Mouse (Mus musculus) MEL (cell line): Measurements from ENCODE around the gene Adgre1. TPM values are rescaled to one million over a fixed set of nuclear protein-coding genes. Genes with fewer than 3 reads are reported as not detected.

Experiments used
- DNase-seq: peaks from one replicate; pipeline ENCODE4 v3.0.0; 2011; ENCODE audit warnings: low read depth, low spot score
- H3K27ac ChIP-seq: 2 replicates; pipeline ENCODE4 v1.5.1; 2012; ENCODE audit warnings: low read depth, mild to moderate bottlenecking, control low read depth, low read length, moderate library complexity; ENCODE audit not compliant: control insufficient read depth
- H3K27me3 ChIP-seq, 2 experiments: fragments of 150-350 bp in 1 of 2; sonication (generic) in 1 of 2; 2 replicates each; pipeline ENCODE4 v1.6.1; 2012; ENCODE audit warnings: low read length in 2 of 2, mild to moderate bottlenecking in 2 of 2, improper control_type of control experiment in 1 of 2, moderate library complexity in 1 of 2; ENCODE audit not compliant: insufficient read depth in 2 of 2, control insufficient read depth in 1 of 2
- H3K36me3 ChIP-seq, 2 experiments: 2 replicates each; pipeline ENCODE4 v1.6.1; 2012 to 2014; ENCODE audit warnings: low read length in 2 of 2, improper control_type of control experiment in 1 of 2, inconsistent platforms in 1 of 2, mild to moderate bottlenecking in 1 of 2; ENCODE audit not compliant: insufficient read depth in 2 of 2, control insufficient read depth in 1 of 2
- H3K4me1 ChIP-seq, 2 experiments: fragments of 150-350 bp in 1 of 2; sonication (generic) in 1 of 2; 2 replicates each; pipeline ENCODE4 v1.6.1; 2012; ENCODE audit warnings: low read length in 2 of 2, improper control_type of control experiment in 1 of 2, mild to moderate bottlenecking in 1 of 2; ENCODE audit not compliant: insufficient read depth in 2 of 2, control insufficient read depth in 1 of 2
- H3K4me3 ChIP-seq, 2 experiments: fragments of 150-350 bp in 1 of 2; sonication (generic) in 1 of 2; 2 replicates each; pipeline ENCODE4 v1.5.1; 2012; ENCODE audit warnings: low read depth in 2 of 2, low read length in 2 of 2, mild to moderate bottlenecking in 2 of 2, moderate library complexity in 2 of 2, control low read depth in 1 of 2, improper control_type of control experiment in 1 of 2; ENCODE audit not compliant: control insufficient read depth in 1 of 2, insufficient read depth in 1 of 2
- H3K79me2 ChIP-seq: 2 replicates; pipeline ENCODE4 v1.6.1; 2012; ENCODE audit warnings: mild to moderate bottlenecking, low read length, moderate library complexity; ENCODE audit not compliant: control insufficient read depth, poor library complexity, insufficient read depth
- H3K9ac ChIP-seq: 2 replicates; pipeline ENCODE4 v1.6.1; 2012; ENCODE audit warnings: low read depth, mild to moderate bottlenecking, control low read depth, low read length, moderate library complexity; ENCODE audit not compliant: control insufficient read depth, poor library complexity, severe bottlenecking
- H3K9me3 ChIP-seq: fragments of 150-350 bp; sonication (generic); replicated peaks from 2 replicates; pipeline ENCODE4 v1.6.1; 2012; ENCODE audit warnings: mild to moderate bottlenecking, low read length, improper control_type of control experiment, moderate library complexity; ENCODE audit not compliant: insufficient read depth
- CHD1 ChIP-seq: IDR thresholded peaks from 2 replicates; pipeline ENCODE4 v1.6.1; 2012; ENCODE audit warnings: low read depth, mild to moderate bottlenecking, inconsistent platforms, low read length, improper control_type of control experiment
- E2F4 ChIP-seq: IDR thresholded peaks from 2 replicates; pipeline ENCODE4 v1.6.1; 2011; ENCODE audit warnings: low read depth, low read length, improper control_type of control experiment, borderline replicate concordance
- GATA1 ChIP-seq: IDR thresholded peaks from 2 replicates; pipeline ENCODE4 v1.6.1; 2011; ENCODE audit warnings: low read depth, low read length, improper control_type of control experiment
- HCFC1 ChIP-seq: IDR thresholded peaks from 2 replicates; pipeline ENCODE4 v1.6.1; 2012; ENCODE audit warnings: low read depth, mild to moderate bottlenecking, inconsistent platforms, low read length, improper control_type of control experiment, moderate library complexity
- JUND ChIP-seq: IDR thresholded peaks from 2 replicates; pipeline ENCODE4 v1.6.1; 2011; ENCODE audit warnings: low read depth, mild to moderate bottlenecking, improper control_type of control experiment, low read length
- KAT2A ChIP-seq: conservative IDR thresholded peaks from 2 replicates; pipeline ENCODE4 v1.6.1; 2012; ENCODE audit warnings: low read depth, low read length, improper control_type of control experiment, inconsistent platforms
- MAZ ChIP-seq: IDR thresholded peaks from 2 replicates; pipeline ENCODE4 v1.6.1; 2012; ENCODE audit warnings: low read depth, mild to moderate bottlenecking, inconsistent platforms, low read length, improper control_type of control experiment
- NELFE ChIP-seq: IDR thresholded peaks from 2 replicates; pipeline ENCODE4 v1.6.1; 2011; ENCODE audit warnings: low read depth, low read length, improper control_type of control experiment
- POLR2AphosphoS2 ChIP-seq: IDR thresholded peaks from 2 replicates; pipeline ENCODE4 v1.6.1; 2011; ENCODE audit warnings: low read length, improper control_type of control experiment
- RAD21 ChIP-seq: IDR thresholded peaks from 2 replicates; pipeline ENCODE4 v1.6.1; 2011; ENCODE audit warnings: mild to moderate bottlenecking, low read depth, low read length, improper control_type of control experiment
- RCOR1 ChIP-seq: IDR thresholded peaks from 2 replicates; pipeline ENCODE4 v1.6.1; 2012; ENCODE audit warnings: low read depth, mild to moderate bottlenecking, inconsistent platforms, low read length, improper control_type of control experiment
- SIN3A ChIP-seq: IDR thresholded peaks from 2 replicates; pipeline ENCODE4 v1.6.1; 2012; ENCODE audit warnings: low read length, improper control_type of control experiment, inconsistent platforms
- SMC3 ChIP-seq: IDR thresholded peaks from 2 replicates; pipeline ENCODE4 v1.6.1; 2011; ENCODE audit warnings: low read depth, low read length, improper control_type of control experiment
- TCF12 ChIP-seq: IDR thresholded peaks from 2 replicates; pipeline ENCODE4 v1.6.1; 2014; ENCODE audit warnings: low read depth, mild to moderate bottlenecking, inconsistent platforms, low read length, improper control_type of control experiment, moderate library complexity
- UBTF ChIP-seq: IDR thresholded peaks from 2 replicates; pipeline ENCODE4 v1.6.1; 2012; ENCODE audit warnings: low read depth, mild to moderate bottlenecking, inconsistent platforms, low read length, improper control_type of control experiment, moderate library complexity, borderline replicate concordance; ENCODE audit not compliant: insufficient read depth
- ZC3H11A ChIP-seq: IDR thresholded peaks from 2 replicates; pipeline ENCODE4 v1.6.1; 2012; ENCODE audit warnings: low read depth, mild to moderate bottlenecking, inconsistent platforms, low read length, improper control_type of control experiment
- polyA plus RNA-seq, 2 experiments: library from polyadenylated mRNA; stranded (reverse) in 1 of 2; unstranded in 1 of 2; fragments of >175 nt in 1 of 2; fragments of >200 nt in 1 of 2; gene quantifications; 2 replicates each; pipeline versions ENCODE4 v1.2.1 to v1.2.4; 2012; ENCODE audit warnings: low replicate concordance in 2 of 2, low read depth in 1 of 2; ENCODE audit not compliant: insufficient read length in 2 of 2, insufficient read depth in 1 of 2, missing spikeins in 1 of 2
- total RNA-seq: library from RNA; depleted of rRNA; stranded (reverse); fragments of 300-350 nt; gene quantifications from 2 replicates; pipeline ENCODE4 v1.2.3, GENCODE M21; 2012; rRNA removed

Gene Adgre1
- total and polyA plus RNA-seq, 3 experiments: not detected

DNA sequence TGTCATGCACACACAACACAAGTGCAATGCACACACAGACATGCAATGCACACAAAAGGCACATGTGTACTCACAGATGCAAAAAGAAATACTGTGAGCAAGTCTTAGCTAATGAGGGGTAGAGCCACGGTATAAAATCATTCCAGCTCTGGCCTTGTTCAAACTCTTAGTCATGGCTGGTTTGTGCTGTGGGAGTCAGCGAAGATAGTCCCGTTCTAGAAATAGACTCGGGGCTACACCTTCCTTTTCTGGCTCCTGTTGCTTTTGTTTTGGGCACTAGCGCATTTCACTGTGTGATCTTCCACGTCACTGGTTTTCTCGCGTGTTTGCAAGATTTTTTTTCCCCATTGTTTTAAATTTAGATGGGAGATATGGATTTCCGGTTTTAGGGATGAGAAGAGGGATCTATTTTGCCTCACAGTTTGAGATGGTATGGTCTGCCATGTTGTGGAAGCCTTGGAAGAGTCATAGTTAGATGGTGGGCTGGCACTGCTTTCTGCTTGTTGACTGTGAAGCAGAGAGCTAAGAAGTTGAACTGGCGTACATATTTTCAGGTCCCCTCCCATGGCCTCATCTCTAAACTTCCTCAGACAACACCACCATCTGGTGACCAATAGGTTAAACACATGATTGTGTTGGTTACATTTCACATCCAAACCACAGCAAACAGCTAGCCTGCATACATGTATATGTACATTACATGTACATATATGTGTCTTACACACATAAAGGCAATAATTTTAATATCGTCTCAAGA, 1.2 kb downstream of the Adgre1 start:
- Histone ChIP-seq H3K4me1 (no peaks in the 10 kb centered on the region; a peak in 1 of 4 replicates), H3K9ac (no peak overlapping the region), H3K9me3 (no peaks in the 10 kb centered on the region), H3K79me2 (no peaks in the 10 kb centered on the region), H3K27me3 (no peaks in the 10 kb centered on the region), H3K4me3 (no peak overlapping the region), H3K27ac (no peak overlapping the region), H3K36me3 (no peaks in the 10 kb centered on the region)
- DNase-seq: no peak
- TF ChIP-seq MAZ: no peak
- no peak for TF ChIP-seq KAT2A
- TF ChIP-seq JUND: no peak
- no peak for TF ChIP-seq UBTF
- TF ChIP-seq NELFE: no peak
- no peak for TF ChIP-seq RCOR1
- TF ChIP-seq RAD21: no peak; the same call in 1 of the 2 replicates
- TF ChIP-seq ZC3H11A: no peak
- no peak for TF ChIP-seq HCFC1
- TF ChIP-seq SMC3: no peak
- no peak for TF ChIP-seq CHD1
- no peak for TF ChIP-seq E2F4
- TF ChIP-seq POLR2AphosphoS2: no peak
- TF ChIP-seq SIN3A: no peak
- TF ChIP-seq TCF12: no peak
- no peak for TF ChIP-seq GATA1

Other genes starting within 250 kb of the Adgre1 start
- not detected in 2 replicates for gene Cd70, start 208.9 kb upstream of the Adgre1 start, total RNA-seq
- gene Cd70, start 208.9 kb upstream of the Adgre1 start, polyA plus RNA-seq: not detected
- not detected in 2 replicates for gene Tnfsf14, start 164.5 kb upstream of the Adgre1 start, total RNA-seq
- gene Tnfsf14, start 164.5 kb upstream of the Adgre1 start, polyA plus RNA-seq: not detected
- 0.35 and 0.59 TPM in 2 replicates for gene C3, start 130.6 kb upstream of the Adgre1 start, total RNA-seq
- 1 to 10 TPM in 1 of 2 experiments, not detected in 1; 3.2 TPM for gene C3, start 130.6 kb upstream of the Adgre1 start, polyA plus RNA-seq
- gene Gpr108, start 110.2 kb upstream of the Adgre1 start, total RNA-seq: 21.8 and 22.1 TPM in 2 replicates
- 10 to 100 TPM in 1 of 2 experiments, not detected in 1; 35.9 TPM for gene Gpr108, start 110.2 kb upstream of the Adgre1 start, polyA plus RNA-seq
- gene Trip10, start 109.2 kb upstream of the Adgre1 start, total RNA-seq: 8.9 and 10.9 TPM in 2 replicates
- gene Trip10, start 109.2 kb upstream of the Adgre1 start, polyA plus RNA-seq: 10 to 100 TPM in 1 of 2 experiments, not detected in 1; 20.8 TPM
- 81.8 and 86.7 TPM in 2 replicates for gene Vav1, start 79.6 kb upstream of the Adgre1 start, total RNA-seq
- 10 to 100 TPM in 1 of 2 experiments, not detected in 1; 99.6 TPM for gene Vav1, start 79.6 kb upstream of the Adgre1 start, polyA plus RNA-seq
- not detected in 2 replicates for gene Vmn2r120, start 186.8 kb downstream of the Adgre1 start, total RNA-seq
- gene Vmn2r120, start 186.8 kb downstream of the Adgre1 start, polyA plus RNA-seq: under 1 TPM in 1 of 2 experiments, not detected in 1; 0.04 TPM